Mouse (Mus musculus): ENCODE results near the gene Tenm3.

Gene Tenm3

GRCm38 (mm10) chr8:48740951-48741350 is 102.8 kb downstream of the Tenm3 start:
- peak in 1 of 2 experiments; percentile 5 for DNase-seq (ENCODE audit: low spot score in 2 of 2)

- DNase-seq (ENCODE audit: low spot score in 2 of 2) = no peak
Measured at GRCm38 (mm10) chr8:48740147-48740881, 103.4 kb downstream of the Tenm3 start.

- no peak for DNase-seq (ENCODE audit: low spot score in 2 of 2)
Measured at GRCm38 (mm10) chr8:48733731-48734130, 110.0 kb downstream of the Tenm3 start.

- DNase-seq (ENCODE audit: low spot score in 2 of 2) = no peak
Measured at GRCm38 (mm10) chr8:48733057-48733456, 110.7 kb downstream of the Tenm3 start.

GRCm38 (mm10) chr8:48730701-48731100 is 113.0 kb downstream of the Tenm3 start:
- DNase-seq (ENCODE audit: low spot score in 2 of 2) = no peak

- DNase-seq (ENCODE audit: low spot score in 2 of 2) = no peak
Measured at GRCm38 (mm10) chr8:48728833-48729690, 114.7 kb downstream of the Tenm3 start.

- no peak for DNase-seq (ENCODE audit: low spot score in 2 of 2)
Measured at GRCm38 (mm10) chr8:48728006-48728405, 115.7 kb downstream of the Tenm3 start.

GRCm38 (mm10) chr8:48722744-48723143 is 121.0 kb downstream of the Tenm3 start:
- no peak for DNase-seq (ENCODE audit: low spot score in 2 of 2)

GRCm38 (mm10) chr8:48722318-48722717 is 121.4 kb downstream of the Tenm3 start:
- no peak for DNase-seq (ENCODE audit: low spot score in 2 of 2)

- DNase-seq (ENCODE audit: low spot score in 2 of 2) = no peak
Measured at GRCm38 (mm10) chr8:48721376-48721775, 122.4 kb downstream of the Tenm3 start.

GRCm38 (mm10) chr8:48715616-48716015 is 128.1 kb downstream of the Tenm3 start:
- DNase-seq (ENCODE audit: low spot score in 2 of 2) = no peak

GRCm38 (mm10) chr8:48706666-48707065 is 137.1 kb downstream of the Tenm3 start:
- no peak for DNase-seq (ENCODE audit: low spot score in 2 of 2)

- DNase-seq (ENCODE audit: low spot score in 2 of 2) = no peak
Measured at GRCm38 (mm10) chr8:48704885-48705515, 138.8 kb downstream of the Tenm3 start.

GRCm38 (mm10) chr8:48704485-48704884 is 139.3 kb downstream of the Tenm3 start:
- peak in 1 of 2 experiments; percentile 20 for DNase-seq (ENCODE audit: low spot score in 2 of 2)

GRCm38 (mm10) chr8:48690665-48691395 is 152.9 kb downstream of the Tenm3 start:
- DNase-seq (ENCODE audit: low spot score in 2 of 2) = no peak

GRCm38 (mm10) chr8:48688706-48689105 is 155.0 kb downstream of the Tenm3 start:
- no peak for DNase-seq (ENCODE audit: low spot score in 2 of 2)

- DNase-seq (ENCODE audit: low spot score in 2 of 2) = peak; percentile 16 to 43
Measured at GRCm38 (mm10) chr8:48688188-48688587, 155.6 kb downstream of the Tenm3 start.

- no peak for DNase-seq (ENCODE audit: low spot score in 2 of 2)
Measured at GRCm38 (mm10) chr8:48673476-48673875, 170.3 kb downstream of the Tenm3 start.

- DNase-seq (ENCODE audit: low spot score in 2 of 2) = no peak
Measured at GRCm38 (mm10) chr8:48672471-48672870, 171.3 kb downstream of the Tenm3 start.

- DNase-seq (ENCODE audit: low spot score in 2 of 2) = no peak
Measured at GRCm38 (mm10) chr8:48671318-48671717, 172.4 kb downstream of the Tenm3 start.

- DNase-seq (ENCODE audit: low spot score in 2 of 2) = no peak
Measured at GRCm38 (mm10) chr8:48670895-48671294, 172.9 kb downstream of the Tenm3 start.

GRCm38 (mm10) chr8:48670387-48670786 is 173.4 kb downstream of the Tenm3 start:
- DNase-seq (ENCODE audit: low spot score in 2 of 2) = no peak
